Mouse (Mus musculus) urinary bladder, adult 18-20 months (tissue): ENCODE measurements around the gene Atp1b1.

Source experiments
- DNase-seq, 2 experiments: peaks; one replicate each; pipeline ENCODE4 v3.0.0; 2022; ENCODE audit warnings: low spot score in 2 of 2, mixed read lengths in 2 of 2

Atp1b1 gene

GRCm38 (mm10) chr1:164395131-164395780 is 62.9 kb downstream of the Atp1b1 start:
- DNase-seq = no peak

- DNase-seq = no peak
Measured at GRCm38 (mm10) chr1:164392176-164392575, 66.0 kb downstream of the Atp1b1 start.

GRCm38 (mm10) chr1:164389743-164390142 is 68.4 kb downstream of the Atp1b1 start:
- no peak for DNase-seq
